Mouse (Mus musculus) heart, postnatal 0 days (tissue): ENCODE data around the gene Orc1. TPM values are rescaled to one million over a fixed set of nuclear protein-coding genes. Genes with fewer than 3 reads are reported as not detected.

ENCODE experiments used
- ATAC-seq: fragments of 200-750 bp; cut with Nextera tagmentation; 2 replicates; pipeline ENCODE4 v1.8.0; 2017; ENCODE audit warnings: low read depth, moderate number of reproducible peaks, moderate library complexity; ENCODE audit not compliant: insufficient read depth
- DNase-seq: peaks from one replicate; pipeline ENCODE4 v3.0.0-alpha.2; 2016; ENCODE audit warnings: low spot score
- H3K27ac ChIP-seq: fragments of 300-500 bp; sonication (generic); 2 replicates; pipeline ENCODE4 v1.5.1; 2014; ENCODE audit warnings: low read depth, mild to moderate bottlenecking
- H3K27me3 ChIP-seq: fragments of 300-500 bp; sonication (generic); 2 replicates; pipeline ENCODE4 v1.6.1; 2014; ENCODE audit warnings: low read length, mixed read lengths; ENCODE audit not compliant: control insufficient read depth, insufficient read depth
- H3K36me3 ChIP-seq: fragments of 300-500 bp; sonication (generic); replicated peaks from 2 replicates; pipeline ENCODE4 v1.6.1; 2014; ENCODE audit warnings: low read length, mixed read lengths; ENCODE audit not compliant: control insufficient read depth, insufficient read depth
- H3K4me1 ChIP-seq: fragments of 300-500 bp; sonication (generic); 2 replicates; pipeline ENCODE4 v1.6.1; 2014; ENCODE audit warnings: antibody characterized with exemption; ENCODE audit not compliant: control insufficient read depth, insufficient read depth
- H3K4me2 ChIP-seq: fragments of 300-500 bp; sonication (generic); 2 replicates; pipeline ENCODE4 v1.6.1; 2014; ENCODE audit warnings: low read depth, mild to moderate bottlenecking, low read length, moderate library complexity
- H3K4me3 ChIP-seq: fragments of 300-500 bp; sonication (generic); 2 replicates; pipeline ENCODE4 v1.5.1; 2014; ENCODE audit warnings: low read depth, low read length
- H3K9ac ChIP-seq: fragments of 300-500 bp; sonication (generic); replicated peaks from 2 replicates; pipeline ENCODE4 v1.6.1; 2014; ENCODE audit warnings: low read depth, low read length, mixed read lengths
- H3K9me3 ChIP-seq: fragments of 300-500 bp; sonication (generic); replicated peaks from 2 replicates; pipeline ENCODE4 v1.6.1; 2016; ENCODE audit warnings: low read length; ENCODE audit not compliant: control insufficient read depth
- CTCF ChIP-seq: IDR thresholded peaks from 2 replicates; pipeline ENCODE4 v1.5.1; 2016; ENCODE audit warnings: antibody characterized with exemption, control low read depth, low read depth
- EP300 ChIP-seq: IDR thresholded peaks from 2 replicates; pipeline ENCODE4 v1.6.1; 2016; ENCODE audit warnings: antibody characterized with exemption, low read depth
- WGBS: fragments of 180-500 bp; shearing (Covaris S2); extraction: QIAGEN DNeasy Blood & Tissue Kit; methylation state at CpG from one replicate; pipeline ENCODE4 v1.1.7; 2014; 5-methylcytosine and 5-hydroxymethylcytosine counted together
- polyA plus RNA-seq: library from polyadenylated mRNA; unstranded; fragments of >200 nt; fragmentation: Nextera tagmentation; extraction: Ambion mirVana; gene quantifications from 2 replicates; pipeline ENCODE4 v1.2.1, GENCODE M21; 2015
- total RNA-seq: library from RNA; depleted of rRNA; stranded (reverse); fragments of >200 nt; gene quantifications from 2 replicates; pipeline ENCODE4 v1.2.3, GENCODE M21; 2014; ENCODE audit warnings: low replicate concordance

Orc1 gene
- total and polyA plus RNA-seq, 2 experiments from 2014 or later = 1.4 to 1.7 TPM

- H3K4me2 ChIP-seq = no peak overlapping the region
- no peaks in the 10 kb centered on the region for H3K27me3 ChIP-seq
- WGBS = 62% methylated on average over 4 of the region's 4 CpGs
- H3K9ac ChIP-seq = no peak overlapping the region
- ATAC-seq = no peak
- H3K4me3 ChIP-seq = no peak overlapping the region
- no peak for DNase-seq
- H3K9me3 ChIP-seq = no peaks in the 10 kb centered on the region
- H3K4me1 ChIP-seq = peaks cover 5% of the 10 kb centered on the region; the same call in 1 of the 2 replicates
- TF ChIP-seq EP300 (no peak), CTCF (no peak)
- H3K27ac ChIP-seq = no peak overlapping the region
- no peaks in the 10 kb centered on the region; the same call in 1 of the 2 replicates for H3K36me3 ChIP-seq
Measured at GRCm38 (mm10) chr4:108618586-108618985, 39.4 kb downstream of the Orc1 start.

DNA sequence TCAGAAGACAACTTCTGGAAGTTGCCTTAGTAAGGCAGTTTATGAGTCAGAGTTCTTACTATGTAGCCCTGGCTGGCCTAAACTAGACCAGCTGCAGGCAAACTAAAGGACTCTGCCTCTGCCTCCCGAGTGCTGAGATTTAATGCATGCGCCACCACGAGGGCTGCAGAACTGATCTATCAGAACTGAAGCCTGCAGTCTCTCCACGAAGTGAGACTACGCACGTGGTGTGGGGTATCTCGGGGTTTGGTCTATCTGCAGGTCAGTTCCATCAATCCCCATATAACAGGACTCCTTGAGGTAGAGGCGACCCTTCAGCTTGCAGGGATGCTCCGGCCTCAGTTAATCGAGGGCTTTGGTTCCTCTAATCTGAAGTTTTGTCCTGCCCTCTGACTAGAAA is 39.9 kb downstream of the Orc1 start:
- WGBS = under 1% methylated on average over 10 of the region's 10 CpGs
- no peak for TF ChIP-seq CTCF
- TF ChIP-seq EP300 = no peak
- peaks cover 5% of the 10 kb centered on the region; the same call in 1 of the 2 replicates for H3K4me1 ChIP-seq
- H3K9me3 ChIP-seq = no peaks in the 10 kb centered on the region
- peak overlapping the region; percentile 69 for H3K4me2 ChIP-seq
- DNase-seq (no peak), ATAC-seq (peak; percentile 8; the same call in 1 of the 2 replicates)
- H3K27ac ChIP-seq = peak overlapping the region; percentile 47; the same call in 1 of the 2 replicates
- H3K4me3 ChIP-seq = peak overlapping the region; percentile 84
- H3K36me3 ChIP-seq = no peaks in the 10 kb centered on the region; the same call in 1 of the 2 replicates
- peak overlapping the region; percentile 83; the same call in 1 of the 2 replicates for H3K9ac ChIP-seq
- no peaks in the 10 kb centered on the region for H3K27me3 ChIP-seq

DNA sequence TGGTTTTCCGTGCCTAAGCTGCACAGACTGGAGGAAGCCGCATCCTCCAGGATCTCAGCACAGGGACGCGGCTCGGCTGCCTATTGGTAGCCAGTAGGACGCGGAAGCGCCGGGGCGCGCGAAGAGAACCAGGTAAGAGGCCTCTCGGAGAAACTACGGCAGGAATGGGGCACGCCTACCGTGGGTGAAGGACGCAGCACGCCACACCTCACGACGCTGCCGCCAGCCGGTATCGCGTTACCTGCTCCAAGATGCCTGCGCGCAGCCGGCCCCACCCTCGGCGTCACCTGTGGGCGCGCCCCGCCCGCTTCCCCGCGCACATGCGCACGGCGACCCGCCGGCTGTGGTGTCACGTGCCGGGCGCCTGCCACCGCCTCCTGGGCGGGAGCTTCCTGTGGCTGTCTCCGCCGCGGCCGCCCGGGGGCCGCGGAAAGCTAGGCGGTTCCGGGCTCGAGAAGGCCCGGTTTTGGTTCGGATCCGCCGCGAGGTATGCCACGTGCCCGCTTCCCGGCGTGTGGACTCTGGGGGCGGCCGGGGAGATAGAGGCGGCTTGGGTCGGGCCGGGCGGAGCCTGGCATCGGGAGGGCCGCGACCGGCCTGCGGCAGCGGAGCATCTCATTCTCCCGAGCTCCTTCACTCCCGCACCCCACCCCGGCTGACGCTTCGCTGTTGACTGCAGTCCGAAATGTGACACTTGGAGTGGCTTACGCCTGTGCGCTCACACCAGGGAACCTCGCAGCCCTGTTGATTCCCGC is 40.5 kb downstream of the Orc1 start, which contains the start of gene Cc2d1b:
Gene Cc2d1b, plus strand, starts transcription at position 354 of the 755 bp plus-strand sequence.
- H3K36me3 ChIP-seq = peaks cover 3% of the 10 kb centered on the region
- H3K4me1 ChIP-seq = peaks cover 5% of the 10 kb centered on the region; the same call in 1 of the 2 replicates
- H3K9me3 ChIP-seq = no peaks in the 10 kb centered on the region
- DNase-seq (peak; percentile 86), ATAC-seq (peak; percentile 96)
- peak within 1 kb of the TSS; percentile 83 for H3K27ac ChIP-seq
- peak within 1 kb of the TSS; percentile 69 for H3K4me2 ChIP-seq
- peak within 1 kb of the TSS; percentile 83 for H3K9ac ChIP-seq
- TF ChIP-seq CTCF (no peak), EP300 (0 out of 2 replicates have a peak, but pooled peaks have one; percentile 38)
- peak within 1 kb of the TSS; percentile 84 for H3K4me3 ChIP-seq
- no peaks in the 10 kb centered on the region for H3K27me3 ChIP-seq
- WGBS = under 1% methylated on average over 71 of the region's 86 CpGs

DNA sequence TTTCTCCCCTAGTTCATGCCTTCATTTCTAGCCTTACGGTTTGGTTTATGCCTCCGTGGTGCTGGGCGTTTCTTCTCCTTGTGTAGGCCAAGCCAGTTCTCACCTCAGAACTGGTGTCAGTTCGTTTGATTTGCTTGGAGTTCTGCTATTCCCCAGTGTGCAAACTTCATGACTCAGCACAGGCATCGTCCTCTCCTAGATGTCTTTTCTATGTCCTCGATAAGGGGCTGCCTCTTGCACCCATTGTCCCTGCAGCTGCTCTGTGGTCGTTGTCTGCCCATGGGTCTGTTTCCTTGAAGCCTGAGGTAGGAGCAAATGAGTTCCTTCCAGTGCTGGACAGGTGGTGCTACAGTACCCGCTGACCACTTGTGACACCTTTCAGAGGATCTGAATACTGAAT is 41.3 kb downstream of the Orc1 start:
- Histone ChIP-seq H3K9ac (peak overlapping the region; percentile 83), H3K9me3 (no peaks in the 10 kb centered on the region), H3K27me3 (no peaks in the 10 kb centered on the region), H3K27ac (peak overlapping the region; percentile 83), H3K4me3 (peak overlapping the region; percentile 84), H3K36me3 (peaks cover 10% of the 10 kb centered on the region), H3K4me1 (peaks cover 5% of the 10 kb centered on the region; the same call in 1 of the 2 replicates), H3K4me2 (peak overlapping the region; percentile 69)
- TF ChIP-seq CTCF (no peak), EP300 (no peak)
- DNase-seq (no peak), ATAC-seq (no peak)
- WGBS = 14% methylated on average over 8 of the region's 8 CpGs

- Histone ChIP-seq H3K4me3 (no peak overlapping the region), H3K36me3 (peaks cover 20% of the 10 kb centered on the region), H3K4me2 (no peak overlapping the region), H3K27me3 (no peaks in the 10 kb centered on the region), H3K9ac (no peak overlapping the region), H3K9me3 (no peaks in the 10 kb centered on the region), H3K4me1 (peaks cover 5% of the 10 kb centered on the region; the same call in 1 of the 2 replicates), H3K27ac (no peak overlapping the region)
- ATAC-seq (no peak), DNase-seq (no peak)
- no peak for TF ChIP-seq EP300
- WGBS = 94% methylated on average over 6 of the region's 6 CpGs
Measured at GRCm38 (mm10) chr4:108621504-108621903, 42.3 kb downstream of the Orc1 start.
